Mouse (Mus musculus) embryonic fibroblast, embryonic 13.5 days (primary cell): ENCODE results near the gene Shank1. TPM values are rescaled to one million over a fixed set of nuclear protein-coding genes. Genes with fewer than 3 reads are reported as not detected.

Experiments
- H3K27ac ChIP-seq: 2 replicates; pipeline ENCODE4 v1.5.1; 2012; ENCODE audit warnings: low read length, control low read depth, inconsistent platforms; ENCODE audit not compliant: insufficient read depth
- H3K4me1 ChIP-seq: 2 replicates; pipeline ENCODE4 v1.6.1; 2011; ENCODE audit warnings: low read length; ENCODE audit not compliant: control insufficient read depth, insufficient read depth
- H3K4me3 ChIP-seq: 2 replicates; pipeline ENCODE4 v1.5.1; 2011; ENCODE audit warnings: mild to moderate bottlenecking, control low read depth, low read length; ENCODE audit not compliant: insufficient read depth
- CTCF ChIP-seq: IDR thresholded peaks from 2 replicates; pipeline ENCODE4 v1.5.1; 2011; ENCODE audit warnings: mild to moderate bottlenecking, control low read depth, low read length, moderate library complexity, borderline replicate concordance; ENCODE audit not compliant: insufficient read depth
- POLR2A ChIP-seq: IDR thresholded peaks from 2 replicates; pipeline ENCODE4 v1.6.1; 2011; ENCODE audit warnings: low read depth, mild to moderate bottlenecking, control low read depth, low read length, moderate library complexity
- polyA plus RNA-seq: library from polyadenylated mRNA; stranded (reverse); fragments of >200 nt; gene quantifications from 2 replicates; pipeline ENCODE4 v1.2.4, GENCODE M21; 2011; ENCODE audit warnings: low read depth; ENCODE audit not compliant: missing spikeins, insufficient read length

The Shank1 gene
- polyA plus RNA-seq, 1 experiment = 2.6 TPM

- TF ChIP-seq CTCF (no peak), POLR2A (no peak)
- Histone ChIP-seq H3K27ac (no peak overlapping the region), H3K4me3 (no peak overlapping the region), H3K4me1 (peaks cover 2% of the 10 kb centered on the region; the same call in 1 of the 2 replicates)
These were observed 50.8 kb downstream of the Shank1 start for GRCm38 (mm10) chr7:44360792-44361301.

GRCm38 (mm10) chr7:44372678-44373077 is 62.6 kb downstream of the Shank1 start:
- Histone ChIP-seq H3K27ac (no peak overlapping the region), H3K4me1 (no peaks in the 10 kb centered on the region), H3K4me3 (no peak overlapping the region)
- TF ChIP-seq CTCF (no peak), POLR2A (no peak)

- peak overlapping the region; percentile 12; the same call in 1 of the 2 replicates for H3K4me3 ChIP-seq
These were observed 63.4 kb downstream of the Shank1 start for GRCm38 (mm10) chr7:44373460-44373859.

GRCm38 (mm10) chr7:44373889-44374652 is 64.0 kb downstream of the Shank1 start:
- Histone ChIP-seq H3K27ac (no peak overlapping the region), H3K4me1 (no peaks in the 10 kb centered on the region), H3K4me3 (peak overlapping the region; percentile 49)
- TF ChIP-seq POLR2A (0 out of 2 replicates have a peak, but pooled peaks have one; percentile 45), CTCF (no peak)

More at GRCm38 (mm10) chr7:44373460-44373859, 63.4 kb downstream of the Shank1 start:
- TF ChIP-seq CTCF = no peak
- no peak for TF ChIP-seq POLR2A
- no peak overlapping the region for H3K27ac ChIP-seq
- H3K4me1 ChIP-seq = no peaks in the 10 kb centered on the region

- no peak overlapping the region for H3K27ac ChIP-seq
- H3K4me3 ChIP-seq = peak overlapping the region; percentile 49
- TF ChIP-seq CTCF (no peak), POLR2A (no peak)
- no peaks in the 10 kb centered on the region for H3K4me1 ChIP-seq
These were observed 64.7 kb downstream of the Shank1 start for GRCm38 (mm10) chr7:44374756-44375155.

GRCm38 (mm10) chr7:44375207-44375606 is 65.2 kb downstream of the Shank1 start:
- Histone ChIP-seq H3K4me1 (no peaks in the 10 kb centered on the region), H3K4me3 (no peak overlapping the region), H3K27ac (no peak overlapping the region)
- TF ChIP-seq POLR2A (no peak), CTCF (no peak)

- H3K27ac ChIP-seq = no peak overlapping the region
- H3K4me3 ChIP-seq = no peak overlapping the region
- TF ChIP-seq CTCF (no peak), POLR2A (no peak)
- H3K4me1 ChIP-seq = no peaks in the 10 kb centered on the region
These were observed 65.7 kb downstream of the Shank1 start for GRCm38 (mm10) chr7:44375793-44376192.

GRCm38 (mm10) chr7:44378290-44378689 is 68.2 kb downstream of the Shank1 start:
- H3K4me1 ChIP-seq = no peaks in the 10 kb centered on the region
- no peak for TF ChIP-seq CTCF
- no peak for TF ChIP-seq POLR2A
- H3K27ac ChIP-seq = no peak overlapping the region
- no peak overlapping the region for H3K4me3 ChIP-seq

- H3K4me1 ChIP-seq = no peaks in the 10 kb centered on the region
- TF ChIP-seq POLR2A = no peak
- no peak for TF ChIP-seq CTCF
- H3K4me3 ChIP-seq = no peak overlapping the region
- H3K27ac ChIP-seq = no peak overlapping the region
These were observed 72.5 kb downstream of the Shank1 start for GRCm38 (mm10) chr7:44382541-44382940.

GRCm38 (mm10) chr7:44383980-44384715 is 74.1 kb downstream of the Shank1 start, which contains the start of gene Syt3:
Gene Syt3, plus strand, starts transcription at chr7:44384102.
- peak within 1 kb of the TSS; percentile 2; the same call in 1 of the 2 replicates for H3K4me3 ChIP-seq
- no peaks in the 10 kb centered on the region for H3K4me1 ChIP-seq
- no peak for TF ChIP-seq POLR2A
- no peak for TF ChIP-seq CTCF
- H3K27ac ChIP-seq = no peak within 1 kb of the TSS
